Mouse (Mus musculus) kidney, adult 18-20 months (tissue): ENCODE measurements at regions not wholly inside any gene's neighbourhood (a gene's known extent, or its start where the extent isn't known, plus 50 kb on each side); places are given as distances from the start of the nearest gene placed in this dataset.
A peak's percentile ranks its signal among the peaks of the same experiment; 100 is the strongest.

Experiments
- DNase-seq: peaks from one replicate; pipeline ENCODE4 v3.0.0; 2021

DNA sequence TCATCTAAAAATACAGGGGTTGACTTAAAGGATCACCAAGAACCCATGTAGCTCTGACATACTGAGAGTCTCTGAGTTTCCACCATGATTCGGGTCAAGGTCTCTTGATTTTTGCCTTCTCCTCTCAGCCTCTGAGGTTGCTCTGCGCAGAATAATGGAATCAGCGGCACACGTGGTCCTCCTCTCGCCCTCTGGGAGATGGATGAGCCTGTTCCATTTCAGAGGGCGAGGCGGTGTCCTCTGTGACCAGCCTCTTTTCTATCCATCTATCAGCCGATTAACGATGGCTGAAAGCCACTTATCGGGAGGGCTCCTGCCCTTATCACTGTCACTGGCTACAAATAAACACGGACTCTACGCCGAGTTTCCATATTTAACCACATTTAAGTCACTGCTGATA, 124.6 kb upstream of the Pax6 start:
- DNase-seq, result no peak

DNA sequence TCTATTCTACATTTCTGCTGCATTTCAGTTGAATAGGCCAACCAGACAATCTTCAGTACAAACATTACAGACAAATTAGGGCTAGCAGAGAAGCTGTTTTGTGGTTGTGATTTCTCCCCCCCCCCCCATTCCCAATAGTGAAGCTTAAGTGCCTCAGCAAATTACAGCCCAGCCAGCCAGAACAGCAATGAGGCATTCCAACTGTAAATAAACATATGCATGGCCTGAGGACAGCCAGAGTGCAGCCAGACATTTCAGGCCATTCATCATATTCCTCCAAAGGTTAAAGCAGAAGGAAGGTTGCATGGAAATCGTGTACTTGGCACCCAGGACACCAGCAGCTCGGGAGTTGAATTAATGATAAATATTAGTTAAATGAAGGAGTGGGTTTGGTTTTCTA, 116.6 kb upstream of the Pax6 start:
- DNase-seq, result no peak

DNA sequence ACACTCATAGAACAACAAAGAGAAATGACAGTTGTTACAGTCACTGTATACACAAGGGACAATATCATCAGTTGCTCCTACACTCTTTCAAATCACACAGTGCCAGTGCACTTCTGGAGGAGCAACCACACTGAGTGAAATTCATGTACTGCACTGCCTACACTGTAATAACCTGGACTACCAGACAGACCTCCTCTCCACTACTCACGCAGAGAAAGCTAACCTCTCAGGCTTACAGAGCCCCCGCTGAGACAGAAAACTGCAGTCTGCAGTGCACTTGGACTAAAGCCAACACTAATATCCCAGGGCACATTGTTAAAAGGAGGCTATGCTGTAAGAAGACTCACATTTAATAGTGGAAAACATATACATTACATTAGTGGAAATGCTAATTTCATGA, 81.9 kb upstream of the Pax6 start:
- no peak for DNase-seq

DNA sequence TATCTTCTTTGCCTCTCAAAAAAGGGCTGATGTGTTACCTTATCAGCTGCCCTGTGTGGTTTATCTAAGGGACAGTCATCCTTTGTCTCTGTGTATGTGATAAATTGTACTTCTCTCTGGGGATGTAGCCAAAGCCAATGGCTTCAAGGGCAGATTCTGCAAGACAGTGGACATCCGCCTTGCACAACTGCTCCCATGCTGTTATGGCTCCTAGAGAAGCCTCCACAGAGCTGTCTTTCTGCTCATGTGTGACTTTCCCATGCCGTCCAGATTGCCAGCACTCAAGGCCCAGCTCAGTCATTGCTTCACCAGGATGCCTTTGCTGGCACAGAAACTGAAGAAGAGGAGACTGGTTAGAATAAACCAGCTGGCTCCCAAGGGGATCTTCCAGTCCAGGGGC, 74.6 kb upstream of the Pax6 start:
- no peak for DNase-seq

DNA sequence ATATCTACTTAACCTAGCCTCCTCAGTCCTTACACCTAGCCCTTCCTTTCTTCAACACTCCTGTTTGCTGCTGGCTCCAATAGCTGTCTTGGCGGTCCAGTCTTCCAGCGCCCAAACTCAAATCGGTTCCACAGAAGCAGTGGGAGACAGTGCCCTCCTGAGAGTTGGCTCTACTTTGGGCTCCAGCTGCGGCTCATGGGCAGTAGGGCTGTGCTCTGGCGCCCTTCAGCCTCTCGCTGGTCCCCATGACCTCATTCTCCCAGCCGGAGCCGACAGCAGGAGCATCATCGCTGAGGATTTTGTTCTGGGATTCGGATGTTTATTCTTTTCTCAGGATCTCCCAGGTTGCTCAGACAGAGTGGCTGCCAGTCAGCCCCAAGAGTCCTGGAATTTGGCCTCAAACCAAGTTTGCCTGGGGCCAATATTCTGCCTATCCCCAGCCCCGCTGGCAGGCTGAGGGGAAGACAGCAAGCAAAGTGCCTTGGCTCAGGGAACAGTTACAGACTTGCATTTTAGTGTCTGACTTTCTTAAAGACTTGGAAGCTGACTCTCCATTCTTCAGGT, 64.1 kb upstream of the Pax6 start:
- DNase-seq, result no peak

DNA sequence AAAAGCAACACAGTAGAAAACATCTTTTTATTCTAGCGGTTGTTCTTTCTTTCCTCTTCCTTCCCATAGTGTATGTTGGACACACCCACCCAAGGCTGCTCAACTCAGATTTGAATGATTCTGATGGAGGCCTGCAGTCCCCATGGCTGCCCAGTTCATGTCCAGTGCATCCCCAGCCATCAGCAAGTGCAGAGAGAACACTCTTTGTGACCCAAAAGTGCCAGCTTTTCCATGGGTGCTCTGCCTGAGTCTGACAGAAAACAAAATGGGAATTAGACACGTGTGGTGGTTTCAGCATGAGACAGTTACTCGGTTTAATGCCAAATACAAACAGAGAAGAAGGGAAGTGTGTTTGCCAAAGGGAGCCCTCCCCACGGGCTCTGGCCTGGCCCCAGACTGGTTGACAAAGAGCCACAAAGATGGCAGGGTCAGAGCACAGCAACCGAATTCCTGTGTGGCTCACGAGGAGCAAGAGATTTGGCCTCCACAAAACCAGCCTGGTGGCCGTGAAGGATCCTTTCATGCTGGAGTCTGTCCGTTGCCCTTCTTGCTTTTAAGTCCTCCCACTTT, 60.6 kb upstream of the Pax6 start:
- DNase-seq, result no peak

DNA sequence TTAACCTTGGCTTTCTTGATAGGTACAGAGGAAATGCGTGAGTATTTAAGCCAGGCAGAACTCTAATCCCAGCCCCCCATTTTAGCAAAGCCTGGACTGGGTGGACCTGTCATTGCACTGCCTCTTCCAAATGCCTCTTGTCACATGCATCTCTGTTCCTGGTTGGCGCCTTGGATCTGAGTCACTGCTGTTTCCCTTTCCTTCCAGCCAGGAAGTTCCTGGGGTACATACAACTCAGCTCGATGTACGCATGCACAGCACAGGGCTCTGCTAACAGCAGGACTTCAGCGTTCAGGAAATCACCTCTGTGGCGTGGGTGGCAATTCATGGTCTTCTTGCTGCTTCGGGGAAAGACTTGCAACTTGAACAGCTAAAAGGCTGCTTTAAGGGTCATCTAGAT, 59.9 kb upstream of the Pax6 start:
- DNase-seq, result no peak

DNA sequence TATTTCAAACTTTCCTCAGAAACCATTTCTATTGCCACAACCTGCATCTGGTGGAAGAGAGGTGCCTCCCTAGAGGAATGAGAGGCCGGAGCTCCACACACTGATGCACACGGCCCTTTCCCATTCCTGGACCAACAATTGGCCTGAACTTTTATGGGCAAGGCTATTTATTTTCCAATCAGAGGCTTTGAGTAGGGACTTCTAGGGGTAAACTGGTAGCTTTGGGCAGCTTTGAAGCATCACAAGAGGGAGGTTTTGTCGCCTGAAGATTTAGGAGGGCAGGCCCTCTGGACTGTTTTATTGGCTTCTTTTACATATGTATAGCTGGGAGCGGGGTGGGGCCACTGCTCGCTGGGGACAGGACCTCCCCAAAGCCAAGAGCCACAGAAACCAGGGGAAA, 57.7 kb upstream of the Pax6 start:
- DNase-seq, result no peak

DNA sequence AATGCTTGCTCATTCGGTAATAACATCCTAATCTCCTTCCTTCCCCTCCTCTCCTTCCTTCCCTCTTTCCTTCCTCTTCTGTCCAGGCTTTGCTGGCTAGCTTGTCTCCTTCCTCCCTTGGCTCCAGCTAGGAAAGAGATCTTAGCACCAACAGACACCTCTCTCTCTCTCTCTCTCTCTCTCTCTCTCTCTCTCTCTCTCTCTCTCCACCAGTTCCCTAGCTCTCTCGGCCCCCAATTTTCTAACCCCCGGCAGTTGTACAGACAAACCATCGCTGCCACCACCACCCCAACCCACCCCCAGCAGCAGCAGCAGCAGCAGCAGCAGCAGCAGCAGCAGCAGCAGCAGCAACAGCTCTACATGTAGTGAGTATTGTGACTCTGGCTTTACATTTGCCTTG, 57.0 kb upstream of the Pax6 start:
- DNase-seq, result no peak

DNA sequence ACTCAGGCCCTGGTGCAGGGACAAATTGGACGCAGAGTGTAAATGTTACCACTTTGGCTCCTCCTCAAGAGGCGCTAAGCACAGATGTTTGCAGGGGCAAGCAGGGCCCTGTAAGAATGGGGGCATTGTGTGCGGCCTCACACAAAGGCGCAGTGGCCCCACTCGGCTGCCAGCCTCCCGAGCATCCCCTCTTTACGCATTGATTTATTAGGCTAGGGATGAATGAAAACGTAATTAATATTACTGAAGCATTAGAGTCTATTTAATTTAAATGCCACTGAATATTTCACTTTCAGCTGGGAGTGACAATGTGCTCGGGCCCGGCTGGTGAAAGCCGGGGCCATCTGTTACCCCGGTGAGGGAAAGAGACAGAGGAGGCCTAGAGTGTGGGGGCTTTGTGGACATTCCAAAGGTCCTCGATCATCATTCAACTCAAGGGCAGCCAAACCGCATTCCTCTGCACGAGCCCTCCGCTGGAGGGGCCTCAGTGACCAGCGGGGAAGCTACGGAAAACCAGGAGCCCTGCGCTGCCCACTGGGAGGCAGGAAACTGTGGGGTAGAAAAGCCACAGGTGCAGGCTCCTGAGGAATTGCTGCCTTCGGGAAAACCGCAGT, 56.5 kb upstream of the Pax6 start:
- DNase-seq, result no peak

DNA sequence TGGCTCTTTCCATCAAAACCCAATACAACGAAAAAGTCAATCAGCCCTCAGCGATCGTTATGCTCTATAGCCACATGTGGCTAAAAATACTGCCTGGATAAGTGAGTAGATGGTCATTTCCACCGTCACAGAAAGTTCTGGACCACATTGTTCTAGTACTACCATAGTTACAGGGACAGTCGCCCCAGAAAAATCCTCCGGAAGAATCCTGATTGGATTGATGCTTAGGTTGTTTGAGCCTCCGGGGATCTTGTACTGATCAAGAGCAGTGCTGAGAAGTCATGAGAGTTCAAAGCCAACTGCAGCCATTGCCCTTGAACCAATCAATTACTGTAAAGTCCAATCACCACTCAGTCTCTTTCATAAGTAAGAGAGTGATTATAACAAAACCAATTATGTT, 56.0 kb upstream of the Pax6 start:
- no peak for DNase-seq

DNA sequence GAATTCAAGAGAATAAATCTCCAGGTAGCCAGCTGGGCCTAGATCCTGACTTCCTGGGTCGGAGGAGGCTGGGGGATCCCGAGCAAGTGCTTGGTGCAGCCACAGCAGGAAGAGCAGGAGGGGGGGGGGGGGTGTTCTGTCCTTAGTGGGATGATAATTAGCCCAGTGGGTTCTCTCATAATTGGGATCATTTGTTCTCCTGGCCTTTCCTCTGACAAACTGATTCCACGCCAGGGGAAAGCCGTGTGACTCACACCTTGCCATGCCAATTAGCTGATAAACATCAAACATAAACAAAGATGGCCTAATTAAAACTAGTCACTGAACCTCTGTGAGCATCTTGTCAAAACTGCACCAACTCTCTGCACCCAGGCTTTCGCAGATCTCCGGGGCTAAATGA, 55.5 kb upstream of the Pax6 start:
- DNase-seq, result no peak

DNA sequence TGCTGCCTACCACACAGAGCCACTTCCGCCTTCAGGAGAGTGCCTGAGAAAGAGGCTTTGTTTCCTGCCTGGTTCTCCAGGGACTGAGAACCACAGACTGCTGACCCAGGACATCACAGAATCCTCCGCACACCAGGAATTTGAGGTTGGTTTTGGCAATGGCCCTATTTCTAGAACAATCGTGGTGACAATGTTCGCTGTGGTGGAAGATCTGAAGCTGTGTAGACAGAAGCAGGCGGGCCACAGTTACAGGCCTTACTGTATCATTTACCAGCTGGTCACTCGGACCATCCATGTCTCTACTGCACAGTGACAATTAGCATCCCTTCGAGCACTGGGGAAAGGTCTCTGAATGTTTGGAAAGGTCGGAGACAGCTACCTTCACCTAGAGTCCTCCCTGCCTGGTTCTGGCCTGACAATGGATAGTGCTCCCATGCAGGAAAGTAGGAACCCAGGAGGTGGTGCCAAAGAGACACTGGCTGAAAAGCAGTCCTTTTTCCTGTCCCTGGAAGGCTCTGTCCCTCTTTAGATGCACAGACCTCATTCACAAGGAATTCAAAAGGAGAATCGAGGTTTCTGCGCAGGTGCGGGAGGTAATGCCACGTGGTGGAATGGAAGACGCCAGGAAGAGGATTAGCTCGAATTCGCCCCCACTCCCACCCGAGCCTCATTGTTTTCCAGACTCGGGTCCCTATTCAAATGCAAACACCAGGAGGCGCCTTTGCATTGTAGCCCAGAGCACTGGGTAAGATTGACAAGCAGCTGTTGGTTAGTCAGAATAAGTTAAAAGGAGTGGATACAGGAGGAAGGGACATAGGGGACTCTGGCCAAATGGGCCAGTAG, 52.6 kb upstream of the Pax6 start:
- peak; percentile 54 for DNase-seq
